Mouse (Mus musculus) kidney, adult 10 weeks (tissue): ENCODE measurements around the gene Aadat. TPM values are rescaled to one million over a fixed set of nuclear protein-coding genes. Genes with fewer than 3 reads are reported as not detected.

Experiments
- polyA plus RNA-seq: library from polyadenylated mRNA; stranded (reverse); fragments of 350-450 nt; fragmentation: Illumina TruSeq; extraction: RNeasy Lipid Tissue Mini Kit (QIAGEN cat#74804); gene quantifications from one replicate; pipeline ENCODE4 v1.2.3, GENCODE M21; 2014; ENCODE audit warnings: low read depth, low replicate concordance

The Aadat gene
- 7,580 TPM for polyA plus RNA-seq

GRCm38 (mm10) chr8:60505653-60506521 is at the start of gene Aadat:
Gene Aadat (plus strand): TSS chr8:60505932.

GRCm38 (mm10) chr8:60503098-60503497 is 2.6 kb upstream of the Aadat start, which contains the start of gene Gm10283:
Gene Gm10283 (minus strand): TSS chr8:60503198.

Other genes with a start within 250 kb of the Aadat start
- 3.2 TPM for gene Gm10283, start 2.7 kb upstream of the Aadat start, polyA plus RNA-seq
- gene Mfap3l, start 126.9 kb downstream of the Aadat start, polyA plus RNA-seq = 140 TPM